Mouse (Mus musculus): ENCODE data around the gene Il18.

- TF ChIP-seq CTCF (IDR thresholded peaks at IDR 0.05; ENCODE audit: low read depth, low read length), result no peak
- no peak for TF ChIP-seq POLR2AphosphoS5 (IDR thresholded peaks at IDR 0.05; ENCODE audit: insufficient replicate concordance, low read depth, low read length)
These were observed 14.5 kb upstream of the Il18 start for GRCm38 (mm10) chr9:50540170-50540569.
